Mouse (Mus musculus): ENCODE results near the gene Lyl1. TPM values are rescaled to one million over a fixed set of nuclear protein-coding genes. Genes with fewer than 3 reads are reported as not detected.
A peak's percentile ranks its signal among the peaks of the same experiment; 100 is the strongest.

Lyl1 gene
- polyA plus RNA-seq, 1 experiment from 2014 or later = 5.6 TPM

GRCm38 (mm10) chr8:84729921-84730362 is 28.7 kb downstream of the Lyl1 start:
- Histone ChIP-seq H3K4me1 (peaks cover 96% of the 10 kb centered on the region), H3K9me3 (no peaks in the 10 kb centered on the region), H3K27me3 (no peaks in the 10 kb centered on the region), H3K9ac (no peak overlapping the region), H3K36me3 (peaks cover 34% of the 10 kb centered on the region), H3K27ac (peak overlapping the region; percentile 81), H3K4me2 (no peak overlapping the region), H3K4me3 (no peak overlapping the region)
- 79% methylated on average over 16 of the region's 16 CpGs for WGBS
- ATAC-seq (ENCODE audit: insufficient number of reproducible peaks, low FRiP score, low TSS enrichment, low read depth) = no peak

- H3K9ac ChIP-seq = no peak overlapping the region
- peaks cover 26% of the 10 kb centered on the region for H3K36me3 ChIP-seq
- peak overlapping the region; percentile 81 for H3K27ac ChIP-seq
- no peak overlapping the region for H3K4me2 ChIP-seq
- peaks cover 96% of the 10 kb centered on the region for H3K4me1 ChIP-seq
- no peak overlapping the region for H3K4me3 ChIP-seq
- no peak for ATAC-seq (ENCODE audit: insufficient number of reproducible peaks, low FRiP score, low TSS enrichment, low read depth)
- 52% methylated on average over 9 of the region's 9 CpGs for WGBS
- no peaks in the 10 kb centered on the region for H3K27me3 ChIP-seq
- no peaks in the 10 kb centered on the region for H3K9me3 ChIP-seq
Measured at GRCm38 (mm10) chr8:84730541-84731370, 29.5 kb downstream of the Lyl1 start.

- no peak for ATAC-seq (ENCODE audit: insufficient number of reproducible peaks, low FRiP score, low TSS enrichment, low read depth)
- 65% methylated on average over 11 of the region's 11 CpGs for WGBS
- H3K4me1 ChIP-seq = peaks cover 96% of the 10 kb centered on the region
- H3K36me3 ChIP-seq = peaks cover 18% of the 10 kb centered on the region
- H3K27ac ChIP-seq = peak overlapping the region; percentile 81
- H3K9ac ChIP-seq = no peak overlapping the region
- H3K4me2 ChIP-seq = no peak overlapping the region
- no peaks in the 10 kb centered on the region for H3K27me3 ChIP-seq
- no peak overlapping the region for H3K4me3 ChIP-seq
- no peaks in the 10 kb centered on the region for H3K9me3 ChIP-seq
Measured at GRCm38 (mm10) chr8:84731371-84732177, 30.3 kb downstream of the Lyl1 start.

- 51% methylated on average over 5 of the region's 5 CpGs for WGBS
- Histone ChIP-seq H3K9ac (0 out of 2 replicates have a peak overlapping the region, but pooled peaks have one; percentile 10), H3K27me3 (no peaks in the 10 kb centered on the region), H3K4me2 (0 out of 2 replicates have a peak overlapping the region, but pooled peaks have one; percentile 7), H3K9me3 (no peaks in the 10 kb centered on the region), H3K36me3 (peaks cover 8% of the 10 kb centered on the region), H3K4me3 (no peak overlapping the region), H3K4me1 (peaks cover 99% of the 10 kb centered on the region), H3K27ac (peak overlapping the region; percentile 65)
- no peak for ATAC-seq (ENCODE audit: insufficient number of reproducible peaks, low FRiP score, low TSS enrichment, low read depth)
Measured at GRCm38 (mm10) chr8:84732545-84732944, 31.3 kb downstream of the Lyl1 start.

- Histone ChIP-seq H3K36me3 (peaks cover 5% of the 10 kb centered on the region; the same call in 1 of the 2 replicates), H3K4me2 (0 out of 2 replicates have a peak overlapping the region, but pooled peaks have one; percentile 7), H3K4me3 (no peak overlapping the region), H3K9me3 (no peaks in the 10 kb centered on the region), H3K9ac (0 out of 2 replicates have a peak overlapping the region, but pooled peaks have one; percentile 10), H3K4me1 (peaks cover 99% of the 10 kb centered on the region), H3K27ac (peak overlapping the region; percentile 65), H3K27me3 (no peaks in the 10 kb centered on the region)
- WGBS = 42% methylated on average over 5 of the region's 6 CpGs
- ATAC-seq (ENCODE audit: insufficient number of reproducible peaks, low FRiP score, low TSS enrichment, low read depth) = no peak
Measured at GRCm38 (mm10) chr8:84732996-84733395, 31.7 kb downstream of the Lyl1 start.

GRCm38 (mm10) chr8:84733959-84734358 is 32.7 kb downstream of the Lyl1 start:
- Histone ChIP-seq H3K9ac (no peak overlapping the region), H3K4me2 (no peak overlapping the region), H3K27me3 (no peaks in the 10 kb centered on the region), H3K27ac (peak overlapping the region; percentile 65; the same call in 1 of the 2 replicates), H3K9me3 (no peaks in the 10 kb centered on the region), H3K4me3 (no peak overlapping the region), H3K36me3 (no peaks in the 10 kb centered on the region; the same call in 1 of the 2 replicates), H3K4me1 (peaks cover 99% of the 10 kb centered on the region)
- ATAC-seq (ENCODE audit: insufficient number of reproducible peaks, low FRiP score, low TSS enrichment, low read depth) = no peak
- WGBS = 85% methylated on average over 6 of the region's 6 CpGs

- peaks cover 100% of the 10 kb centered on the region for H3K4me1 ChIP-seq
- WGBS = 80% methylated on average over 2 of the region's 2 CpGs
- no peaks in the 10 kb centered on the region for H3K27me3 ChIP-seq
- no peaks in the 10 kb centered on the region for H3K9me3 ChIP-seq
- no peaks in the 10 kb centered on the region; the same call in 1 of the 2 replicates for H3K36me3 ChIP-seq
- ATAC-seq (ENCODE audit: insufficient number of reproducible peaks, low FRiP score, low TSS enrichment, low read depth) = no peak
- H3K27ac ChIP-seq = peak overlapping the region; percentile 65; the same call in 1 of the 2 replicates
- H3K9ac ChIP-seq = no peak overlapping the region
- H3K4me3 ChIP-seq = no peak overlapping the region
- no peak overlapping the region for H3K4me2 ChIP-seq
Measured at GRCm38 (mm10) chr8:84734680-84735079, 33.4 kb downstream of the Lyl1 start.

GRCm38 (mm10) chr8:84735597-84735996 is 34.3 kb downstream of the Lyl1 start:
- Histone ChIP-seq H3K27ac (peak overlapping the region; percentile 97; the same call in 1 of the 2 replicates), H3K36me3 (no peaks in the 10 kb centered on the region; the same call in 1 of the 2 replicates), H3K4me3 (no peak overlapping the region), H3K9ac (no peak overlapping the region), H3K27me3 (no peaks in the 10 kb centered on the region), H3K4me2 (no peak overlapping the region), H3K4me1 (peaks cover 100% of the 10 kb centered on the region), H3K9me3 (no peaks in the 10 kb centered on the region)
- WGBS = 38% methylated on average over 2 of the region's 2 CpGs
- ATAC-seq (ENCODE audit: insufficient number of reproducible peaks, low FRiP score, low TSS enrichment, low read depth) = no peak

- H3K4me3 ChIP-seq = no peak overlapping the region
- no peak overlapping the region for H3K4me2 ChIP-seq
- peaks cover 3% of the 10 kb centered on the region; the same call in 1 of the 2 replicates for H3K36me3 ChIP-seq
- H3K4me1 ChIP-seq = peaks cover 100% of the 10 kb centered on the region
- H3K9me3 ChIP-seq = no peaks in the 10 kb centered on the region
- H3K27ac ChIP-seq = peak overlapping the region; percentile 97; the same call in 1 of the 2 replicates
- ATAC-seq (ENCODE audit: insufficient number of reproducible peaks, low FRiP score, low TSS enrichment, low read depth) = no peak
- WGBS = 85% methylated on average over 4 of the region's 4 CpGs
- no peak overlapping the region for H3K9ac ChIP-seq
- H3K27me3 ChIP-seq = no peaks in the 10 kb centered on the region
Measured at GRCm38 (mm10) chr8:84736521-84736920, 35.3 kb downstream of the Lyl1 start.

- no peaks in the 10 kb centered on the region for H3K27me3 ChIP-seq
- peaks cover 3% of the 10 kb centered on the region; the same call in 1 of the 2 replicates for H3K36me3 ChIP-seq
- H3K4me1 ChIP-seq = peaks cover 100% of the 10 kb centered on the region
- WGBS = 5% methylated on average over 16 of the region's 16 CpGs
- ATAC-seq (ENCODE audit: insufficient number of reproducible peaks, low FRiP score, low TSS enrichment, low read depth) = no peak
- H3K9ac ChIP-seq = 0 out of 2 replicates have a peak overlapping the region, but pooled peaks have one; percentile 18
- peak overlapping the region; percentile 97 for H3K27ac ChIP-seq
- no peak overlapping the region for H3K4me3 ChIP-seq
- peak overlapping the region; percentile 33 for H3K4me2 ChIP-seq
- H3K9me3 ChIP-seq = no peaks in the 10 kb centered on the region
Measured at GRCm38 (mm10) chr8:84737608-84738007, 36.4 kb downstream of the Lyl1 start.

GRCm38 (mm10) chr8:84738266-84738665 is 37.0 kb downstream of the Lyl1 start:
- peak overlapping the region; percentile 97 for H3K27ac ChIP-seq
- H3K4me1 ChIP-seq = peaks cover 100% of the 10 kb centered on the region
- ATAC-seq (ENCODE audit: insufficient number of reproducible peaks, low FRiP score, low TSS enrichment, low read depth) = no peak
- H3K27me3 ChIP-seq = no peaks in the 10 kb centered on the region
- peak overlapping the region; percentile 10; the same call in 1 of the 2 replicates for H3K9ac ChIP-seq
- 22% methylated on average over 10 of the region's 10 CpGs for WGBS
- H3K4me3 ChIP-seq = no peak overlapping the region
- 0 out of 2 replicates have a peak, but pooled peaks cover 3% of the 10 kb centered on the region for H3K36me3 ChIP-seq
- H3K9me3 ChIP-seq = no peaks in the 10 kb centered on the region
- H3K4me2 ChIP-seq = 0 out of 2 replicates have a peak overlapping the region, but pooled peaks have one; percentile 3
